Mouse (Mus musculus): ENCODE data around the gene Opcml.

Opcml gene

GRCm38 (mm10) chr9:28552387-28553182, 762.0 kb downstream of the Opcml start:
- no peak for DNase-seq

GRCm38 (mm10) chr9:28558628-28559027, 768.1 kb downstream of the Opcml start:
- DNase-seq = no peak

DNA sequence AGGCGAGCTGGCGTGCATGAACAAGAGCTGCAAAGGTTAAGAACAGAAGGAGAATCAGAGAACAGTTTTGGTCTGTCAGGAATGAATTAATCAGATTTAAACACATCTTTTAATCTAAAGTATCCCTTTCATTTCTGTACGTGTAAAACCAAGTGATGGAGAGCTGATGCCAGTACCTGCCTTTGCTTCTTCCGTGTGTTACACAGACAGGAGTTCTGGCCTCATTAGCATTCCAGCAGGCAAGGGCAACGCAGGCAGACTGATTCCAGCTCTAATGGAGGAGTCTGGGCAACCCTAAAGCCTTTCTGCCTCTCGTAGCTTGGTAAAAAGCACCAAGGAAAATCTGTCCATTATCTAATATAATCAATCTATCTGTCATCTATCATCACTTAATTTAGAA, 771.2 kb downstream of the Opcml start:
- DNase-seq = no peak

- DNase-seq = no peak
Measured at GRCm38 (mm10) chr9:28563066-28563683, 772.6 kb downstream of the Opcml start.

DNA sequence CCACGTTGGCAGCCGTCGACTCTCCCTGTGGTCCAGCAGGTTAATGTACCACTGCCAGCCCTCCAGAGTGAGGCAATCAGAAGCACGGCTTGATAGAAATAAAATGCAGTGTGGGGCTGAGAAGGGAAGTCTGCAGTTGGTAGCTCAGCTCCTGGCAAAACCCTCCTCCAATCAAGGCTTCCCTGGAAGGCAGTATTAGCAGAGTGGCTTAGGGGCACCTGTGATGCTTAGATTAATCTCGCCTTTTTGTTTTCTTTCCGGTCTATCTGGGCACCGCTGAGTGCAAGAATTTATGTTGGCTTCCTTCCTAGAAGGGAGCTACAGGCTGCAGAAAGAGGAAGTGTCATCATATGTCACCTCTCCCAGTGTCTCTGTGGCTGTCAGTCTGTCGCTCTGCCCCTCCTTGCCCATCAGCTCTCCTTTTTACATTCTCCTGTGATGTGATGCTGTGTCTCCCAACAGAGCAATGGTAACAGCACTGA, 778.5 kb downstream of the Opcml start:
- peak; percentile 81 to 89 for DNase-seq

DNA sequence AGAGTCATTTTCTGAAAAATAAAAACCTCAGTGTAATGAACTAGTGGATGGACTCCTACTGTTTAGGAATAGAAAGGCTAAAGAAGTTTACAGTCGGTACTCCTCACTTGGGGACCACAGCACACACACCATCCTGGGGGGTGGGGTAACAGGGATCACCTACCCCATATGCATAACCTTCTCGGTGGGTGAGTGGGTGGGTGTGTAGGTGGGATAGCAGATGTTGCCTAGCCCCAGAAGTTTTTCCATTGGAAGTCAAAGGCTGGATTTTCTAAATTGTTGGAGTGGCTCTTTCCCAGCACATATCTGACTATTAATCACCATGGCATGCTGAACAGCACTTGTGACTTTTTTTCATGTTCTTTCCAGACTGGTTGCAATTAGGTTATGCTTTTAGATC, 779.2 kb downstream of the Opcml start:
- no peak for DNase-seq

GRCm38 (mm10) chr9:28571682-28572081, 781.1 kb downstream of the Opcml start:
- no peak for DNase-seq

DNA sequence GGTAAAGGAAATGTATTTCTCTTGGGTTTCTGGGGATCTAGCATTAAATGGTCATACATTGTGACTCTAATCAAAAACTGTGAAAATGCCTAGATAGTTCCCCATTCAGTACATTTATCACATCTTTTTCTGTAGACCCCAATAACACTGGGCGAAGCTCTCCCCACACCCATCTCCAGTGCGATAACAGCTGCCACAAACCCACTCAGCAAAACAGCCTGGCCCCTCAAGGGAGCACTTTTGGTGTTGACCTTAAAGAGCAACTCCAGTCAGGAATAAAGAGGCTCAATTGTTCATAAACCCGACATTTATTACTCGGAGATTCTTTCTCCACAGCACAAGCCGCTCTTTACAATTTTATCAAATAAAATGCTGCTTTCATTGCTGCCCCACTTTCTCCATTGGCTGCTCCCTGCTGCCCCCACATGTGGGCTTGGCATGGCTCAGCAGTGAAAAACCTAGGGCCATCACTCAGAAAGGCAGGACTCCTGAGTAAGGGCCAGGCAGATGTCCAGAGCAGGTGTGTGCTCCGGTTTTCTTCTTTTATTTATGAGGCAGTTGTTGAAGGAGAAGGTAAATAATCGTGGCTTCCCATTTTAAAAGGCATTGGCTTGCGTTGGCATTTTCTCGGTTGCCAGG, 781.7 kb downstream of the Opcml start:
- peak in 1 of 2 experiments; percentile 29 for DNase-seq

GRCm38 (mm10) chr9:28578730-28579129, 788.2 kb downstream of the Opcml start:
- DNase-seq = no peak

DNA sequence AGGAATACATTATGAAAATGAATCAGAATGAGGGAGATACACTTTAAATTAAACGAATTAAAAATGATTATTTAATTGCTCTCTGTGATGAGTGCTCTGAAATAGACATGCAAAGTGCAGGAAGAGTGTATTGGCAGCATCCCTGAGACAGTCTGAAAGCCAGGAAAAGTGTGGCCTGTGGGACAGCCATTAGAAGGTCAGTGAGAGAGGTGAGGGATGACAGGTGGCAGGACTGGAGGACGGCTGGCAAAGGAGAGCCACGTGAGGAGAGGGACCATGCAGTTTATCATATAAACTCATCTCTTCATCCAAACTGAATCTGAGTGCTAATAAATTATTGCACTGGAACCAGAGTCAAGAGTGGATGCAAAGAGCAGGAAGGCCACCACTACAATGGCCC, 796.7 kb downstream of the Opcml start:
- DNase-seq = peak; percentile 24 to 56

GRCm38 (mm10) chr9:28587857-28588388, 797.3 kb downstream of the Opcml start:
- no peak for DNase-seq

DNA sequence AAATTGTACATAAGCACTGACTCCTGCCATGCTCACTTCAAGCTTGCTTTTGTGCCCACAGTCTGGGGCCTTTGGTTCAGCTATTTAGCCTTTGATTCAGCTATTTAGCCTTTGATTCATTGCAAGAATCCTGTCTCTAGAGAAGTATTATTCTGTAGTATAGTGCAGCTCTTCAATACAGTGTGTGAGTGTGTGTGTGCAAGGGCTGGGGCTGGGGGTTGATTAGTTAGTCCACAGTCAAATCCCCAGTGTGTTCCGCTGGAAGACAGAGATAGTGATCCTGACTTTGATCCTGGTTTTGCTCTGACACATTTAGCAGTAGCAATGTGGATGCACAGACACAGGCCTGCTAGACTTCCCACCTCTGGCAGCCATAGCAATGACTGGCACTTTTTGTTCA, 797.9 kb downstream of the Opcml start:
- no peak for DNase-seq

GRCm38 (mm10) chr9:28592208-28592607, 801.6 kb downstream of the Opcml start:
- DNase-seq = no peak

GRCm38 (mm10) chr9:28595062-28595461, 804.5 kb downstream of the Opcml start:
- DNase-seq = no peak

DNA sequence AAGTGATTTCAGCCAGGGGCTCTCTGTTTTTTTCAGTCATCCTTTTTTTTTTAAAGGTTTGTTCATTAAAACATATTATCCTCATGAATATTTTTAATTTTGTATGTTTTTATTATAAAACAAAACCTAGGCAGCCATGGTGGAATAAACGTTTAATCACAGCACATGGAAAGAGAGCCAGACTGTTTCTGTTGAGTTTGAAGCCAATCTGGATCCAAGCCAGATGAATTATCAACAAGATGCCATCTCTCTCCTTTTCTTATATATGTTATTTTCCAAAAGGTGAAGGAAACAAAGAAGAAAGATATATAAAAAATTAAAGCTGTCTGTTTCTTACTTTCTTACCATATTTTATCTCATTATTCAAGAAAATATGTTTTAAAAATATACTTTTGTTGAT, 815.0 kb downstream of the Opcml start:
- peak in 1 of 2 experiments; percentile 67 for DNase-seq

DNA sequence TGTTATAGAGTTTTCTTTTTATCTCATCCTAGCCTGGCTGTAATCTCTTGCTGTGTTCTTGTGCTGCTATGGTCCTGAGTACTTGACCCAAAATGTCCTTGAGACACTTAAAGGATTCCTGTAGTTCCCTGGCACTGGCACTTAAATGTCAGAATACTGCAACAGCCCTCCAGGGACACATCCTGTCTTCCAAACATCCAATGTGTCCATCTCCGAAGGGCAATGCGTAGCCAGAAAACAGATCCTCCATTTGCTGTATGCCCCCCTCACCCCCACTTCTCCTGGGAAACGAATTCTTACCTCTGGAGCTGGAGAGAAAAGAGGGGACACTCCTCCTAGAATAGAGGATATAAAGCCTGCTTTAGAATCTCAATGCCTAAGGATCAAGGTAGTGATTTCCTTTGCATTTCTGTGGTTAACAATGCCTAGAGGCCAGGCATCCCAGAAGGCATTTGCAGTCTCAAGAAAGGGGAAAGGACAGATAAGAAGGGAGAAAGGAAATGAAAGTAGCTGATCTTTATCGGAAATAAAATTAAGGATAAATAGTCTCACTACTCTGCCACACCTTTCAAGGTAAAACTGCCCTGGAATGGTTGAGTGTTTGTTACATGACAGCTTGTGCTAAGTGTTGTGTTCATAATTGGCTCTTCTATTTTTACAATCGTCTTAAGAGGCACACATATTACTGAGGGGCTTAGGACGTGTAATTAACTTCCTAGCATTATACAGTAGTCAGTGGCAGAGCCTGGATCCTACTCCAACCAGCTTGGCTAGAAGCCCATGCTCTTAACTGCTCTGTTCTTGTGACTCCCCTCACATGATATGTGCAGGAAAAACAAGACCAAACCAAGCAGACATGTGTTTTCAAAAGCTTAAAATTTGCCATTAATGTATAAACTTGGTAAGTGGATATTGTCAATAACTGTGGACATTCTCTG, 823.4 kb downstream of the Opcml start:
- peak; percentile 49 to 58 for DNase-seq

DNA sequence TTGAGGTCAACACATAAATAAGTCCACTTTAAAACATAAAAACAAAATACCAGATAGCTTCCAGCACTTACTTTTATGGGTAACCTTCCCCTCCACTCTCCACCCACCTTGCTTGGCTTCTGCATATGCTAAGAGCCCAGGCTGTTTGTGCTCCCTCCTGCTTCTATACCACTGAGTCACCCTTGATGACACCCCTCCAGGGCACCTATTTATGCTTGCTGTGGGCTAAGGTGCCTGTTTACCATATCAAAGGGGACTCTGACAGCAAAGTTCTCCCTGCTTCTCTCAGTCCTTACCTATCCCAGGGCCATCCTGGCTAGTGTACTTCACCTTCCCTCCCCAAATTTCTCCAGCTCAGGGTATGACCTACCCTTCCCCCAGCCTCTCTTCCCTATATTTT, 824.9 kb downstream of the Opcml start:
- DNase-seq = no peak

- peak; percentile 73 to 75 for DNase-seq
Measured at GRCm38 (mm10) chr9:28617666-28618065, 827.1 kb downstream of the Opcml start.

DNA sequence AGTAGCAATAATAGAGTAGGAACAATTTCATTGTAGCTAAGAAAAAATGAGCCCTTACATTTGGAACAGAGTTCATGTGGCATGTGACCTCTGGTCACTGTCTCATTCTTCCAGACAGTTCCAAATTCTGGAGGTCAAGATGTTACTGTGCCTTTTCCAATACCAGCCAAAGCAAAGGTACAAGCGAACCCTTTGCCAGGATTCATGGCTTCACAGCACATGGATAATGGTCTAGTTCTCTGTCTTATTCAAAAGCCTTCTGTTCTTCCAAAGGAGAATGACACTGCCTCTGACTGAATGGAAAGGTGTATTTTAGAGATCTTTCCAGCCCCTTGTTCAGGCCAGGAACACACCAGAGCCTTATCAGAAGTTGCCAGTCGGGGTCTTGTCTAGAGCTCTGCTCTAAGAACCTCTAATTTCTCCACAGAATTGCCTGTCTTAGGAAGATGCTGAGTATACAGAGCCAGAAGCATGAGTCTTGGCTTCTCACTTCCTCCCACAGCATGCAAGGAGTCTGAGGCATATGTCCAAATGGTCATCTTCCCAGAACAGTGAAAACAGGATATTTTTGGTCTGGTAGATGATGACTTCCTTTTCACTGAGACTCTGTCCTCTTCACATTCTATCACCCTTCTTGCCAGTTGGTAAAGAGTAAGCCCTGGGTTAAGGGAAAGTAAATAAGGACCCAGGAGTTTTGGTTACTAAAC, 827.8 kb downstream of the Opcml start:
- peak; percentile 73 to 74 for DNase-seq

DNA sequence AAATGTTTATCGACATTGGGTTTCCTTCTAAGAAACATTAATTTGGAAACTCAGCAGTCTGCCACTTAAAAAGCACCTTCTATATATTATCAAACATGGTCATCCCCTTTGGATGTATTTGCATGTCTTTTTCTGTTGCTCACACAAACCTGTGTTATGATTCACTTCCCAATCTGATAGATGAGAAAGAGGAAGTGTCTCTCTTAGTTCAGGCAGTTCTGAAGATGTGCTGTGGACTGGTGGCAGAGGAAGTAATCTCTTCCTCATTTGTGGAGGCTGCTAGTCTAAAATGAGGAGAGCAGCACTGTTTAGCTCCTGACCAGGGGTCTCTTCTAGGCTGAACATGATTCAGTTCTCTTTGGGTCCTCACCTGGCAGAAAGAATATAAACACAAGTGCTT, 831.4 kb downstream of the Opcml start:
- DNase-seq = no peak

GRCm38 (mm10) chr9:28624870-28625269, 834.3 kb downstream of the Opcml start:
- peak in 1 of 2 experiments; percentile 34 for DNase-seq

DNA sequence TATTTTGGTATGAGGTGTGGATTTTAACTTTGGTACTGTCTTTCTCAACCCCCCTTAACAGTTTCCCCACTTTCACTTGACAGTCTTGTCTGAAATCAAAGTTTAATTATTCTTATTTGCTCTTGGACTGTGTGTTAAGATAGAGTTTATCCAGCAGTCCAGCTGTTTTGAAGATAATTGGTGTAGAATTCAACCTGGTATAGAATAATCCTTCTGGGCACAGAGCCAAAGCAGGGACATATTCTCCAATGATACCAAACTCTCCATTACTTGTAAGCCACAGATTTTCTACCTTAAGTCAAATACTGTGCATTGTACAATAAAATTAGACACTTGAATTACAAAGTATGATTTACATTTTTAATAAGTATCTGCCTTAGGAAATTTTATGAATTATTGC, 852.2 kb downstream of the Opcml start:
- DNase-seq = peak in 1 of 2 experiments; percentile 24

All from cerebellum, postnatal 10 days (tissue).